Mouse (Mus musculus) frontal cortex, adult 2 months (tissue): ENCODE measurements at regions not wholly inside any gene's neighbourhood (a gene's known extent, or its start where the extent isn't known, plus 50 kb on each side); places are given as distances from the start of the nearest gene placed in this dataset.

Experiments
- DNase-seq, 2 experiments: peaks; one replicate each; pipeline ENCODE4 v3.0.0; 2022; ENCODE audit warnings: low spot score in 1 of 2; ENCODE audit errors: extremely low spot score in 1 of 2

DNA sequence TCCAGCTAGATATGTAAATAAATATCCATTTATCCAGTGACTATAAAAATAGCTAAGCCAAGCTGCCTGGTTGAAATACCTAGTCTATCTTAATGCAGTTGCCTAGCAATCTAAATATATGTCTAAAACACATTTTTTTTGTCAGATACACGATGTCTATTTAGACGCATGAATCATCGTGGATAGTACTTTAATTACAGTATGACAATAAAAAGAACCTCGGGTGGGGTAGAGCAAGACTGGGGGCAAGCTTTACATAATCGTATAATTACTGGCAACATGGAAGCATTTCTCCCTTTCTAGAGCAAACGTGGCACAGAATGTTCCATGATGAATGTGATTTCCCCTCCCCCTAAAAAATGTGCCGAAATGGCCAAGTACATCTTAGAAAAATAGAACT, 180.4 kb downstream of the Gm19935 start:
- peak in 1 of 2 experiments; percentile 17 for DNase-seq

DNA sequence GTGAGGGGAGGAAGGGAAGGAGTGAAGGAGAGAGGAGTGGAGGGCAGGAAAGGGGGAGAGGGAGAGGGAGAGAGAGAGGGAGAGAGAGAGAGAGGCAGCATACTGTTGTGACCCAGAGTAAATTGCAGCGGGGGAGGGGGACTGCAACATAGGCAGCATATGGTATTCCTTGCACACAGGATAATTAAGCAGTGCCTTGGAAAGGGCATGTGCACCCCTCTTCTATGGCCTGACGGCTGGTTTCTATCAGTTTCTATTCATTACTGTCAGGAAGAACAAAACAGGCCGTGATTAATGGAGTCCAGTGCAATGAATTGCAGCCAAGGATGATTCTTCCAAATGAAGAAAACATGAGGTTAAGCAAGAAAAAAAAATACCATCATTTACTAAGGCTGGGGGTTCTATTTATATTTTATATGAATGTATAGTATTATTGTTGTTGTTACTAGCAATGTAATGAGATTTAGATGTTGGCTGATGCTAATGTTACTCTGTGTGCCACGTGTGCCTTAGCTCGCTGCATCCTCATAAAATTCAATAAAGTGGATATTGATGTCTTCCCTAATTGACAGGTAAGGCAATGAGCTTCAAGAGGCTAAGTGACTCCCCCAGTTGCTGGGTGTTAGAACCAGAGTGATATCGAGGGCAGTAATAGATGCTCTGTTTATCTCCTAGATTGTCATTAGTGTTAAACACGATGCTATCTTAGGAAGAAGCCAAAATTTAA, 181.3 kb downstream of the Gm19935 start:
- no peak for DNase-seq

GRCm38 (mm10) chr8:90630796-90631195, 186.4 kb downstream of the Gm19935 start:
- DNase-seq = peak in 1 of 2 experiments; percentile 17

DNA sequence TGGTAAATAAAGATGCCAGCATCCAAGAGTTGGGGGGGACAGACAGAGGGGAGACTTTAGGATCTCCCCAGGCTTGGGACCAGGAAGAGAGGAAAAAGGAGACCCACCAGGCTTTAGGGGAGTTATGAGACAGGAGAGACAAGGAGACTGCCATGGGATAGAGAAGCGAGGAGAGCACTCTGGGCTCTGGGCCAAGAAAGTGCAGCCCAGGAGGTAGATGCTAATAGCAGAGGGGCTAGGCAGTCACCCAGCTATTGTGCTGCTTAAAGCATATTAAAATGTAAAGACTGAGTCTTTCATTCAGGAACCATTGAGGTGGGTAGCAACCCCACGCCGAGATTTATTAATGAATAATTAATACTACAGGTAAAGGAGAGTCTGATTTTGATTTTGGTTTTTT, 208.8 kb downstream of the Gm19935 start:
- no peak for DNase-seq

- no peak for DNase-seq
These were observed 216.1 kb downstream of the Gm19935 start for GRCm38 (mm10) chr8:90600946-90601695.

GRCm38 (mm10) chr8:90597376-90597775, 219.8 kb downstream of the Gm19935 start:
- no peak for DNase-seq

DNA sequence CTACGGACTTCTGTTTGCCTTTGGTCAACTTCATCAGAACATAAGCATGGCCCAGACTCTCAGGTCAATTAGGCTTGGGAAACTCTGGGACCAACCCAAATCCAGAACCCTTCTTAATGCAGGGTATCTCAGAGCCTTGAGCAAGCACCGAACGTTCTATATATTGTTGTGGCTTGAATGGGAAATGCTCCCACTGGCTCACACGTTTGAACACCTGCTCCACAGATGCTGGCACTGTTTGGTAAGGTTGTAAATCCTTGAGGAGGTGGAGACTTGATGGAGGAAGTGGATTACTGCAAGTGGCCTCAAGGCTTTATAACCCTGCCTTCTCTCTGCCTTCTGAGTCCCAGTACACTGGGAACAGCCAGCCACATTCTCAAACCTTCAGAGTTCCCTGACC, 231.3 kb upstream of the Tox3 start:
- DNase-seq = no peak

DNA sequence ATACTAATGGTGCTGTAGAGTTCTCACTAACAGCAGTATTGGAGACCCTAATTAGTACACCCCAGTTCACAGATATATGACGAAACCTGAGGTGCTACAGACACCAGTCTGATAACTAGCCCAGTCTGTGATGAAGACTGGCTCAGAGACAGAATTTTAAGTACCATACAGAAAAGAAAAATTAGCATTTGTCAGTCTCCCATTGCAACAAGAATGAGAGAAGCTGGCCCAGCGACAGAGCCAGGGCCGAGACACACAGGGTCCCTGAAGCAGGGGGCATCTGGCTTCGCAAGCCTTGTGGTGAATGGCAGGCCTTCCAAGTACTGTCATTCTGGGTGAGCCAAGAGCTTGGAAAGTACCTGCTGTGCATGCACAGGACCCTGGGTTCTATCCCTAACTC, 228.8 kb upstream of the Tox3 start:
- no peak for DNase-seq

DNA sequence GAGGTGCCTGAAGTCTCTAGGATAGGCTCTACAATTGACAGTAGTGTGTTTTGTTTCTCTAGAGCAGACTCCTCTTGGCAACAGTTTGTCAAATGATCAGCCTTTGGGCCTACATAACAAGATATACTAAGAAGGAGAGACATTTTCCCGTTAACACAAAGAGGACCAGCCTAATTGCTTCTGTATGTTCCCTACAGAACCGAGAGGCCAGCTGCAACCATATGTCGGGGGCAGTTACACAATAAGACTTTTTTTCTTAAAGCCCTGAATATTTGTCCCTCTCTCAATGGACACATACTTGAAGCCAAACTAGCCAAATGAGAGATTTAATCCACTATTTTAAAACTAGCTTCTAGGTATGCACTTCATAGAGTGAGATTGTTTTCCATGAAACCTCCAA, 226.5 kb upstream of the Tox3 start:
- DNase-seq = no peak

- DNase-seq = no peak
These were observed 207.9 kb upstream of the Tox3 start for GRCm38 (mm10) chr8:90556079-90556427.

- no peak for DNase-seq
These were observed 207.4 kb upstream of the Tox3 start for GRCm38 (mm10) chr8:90555415-90556078.

DNA sequence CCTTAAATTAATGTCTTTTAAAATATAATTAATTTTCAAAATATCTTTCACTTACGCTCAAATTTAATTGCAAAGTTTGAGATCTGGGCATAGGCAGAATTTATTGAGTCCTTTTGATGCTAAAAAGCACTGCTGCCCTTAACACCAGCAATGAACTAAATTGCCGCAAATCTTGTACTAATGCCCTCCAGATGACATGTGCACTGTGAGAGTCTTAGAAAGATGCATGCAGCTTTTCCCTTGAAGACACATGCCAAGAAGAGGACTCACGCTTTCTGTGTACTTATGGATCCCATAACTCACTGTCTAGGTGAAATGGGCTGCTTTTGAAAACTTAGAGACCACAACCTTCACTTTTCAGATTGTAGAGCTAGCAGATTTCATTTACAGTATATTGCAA, 199.1 kb upstream of the Tox3 start:
- no peak for DNase-seq

DNA sequence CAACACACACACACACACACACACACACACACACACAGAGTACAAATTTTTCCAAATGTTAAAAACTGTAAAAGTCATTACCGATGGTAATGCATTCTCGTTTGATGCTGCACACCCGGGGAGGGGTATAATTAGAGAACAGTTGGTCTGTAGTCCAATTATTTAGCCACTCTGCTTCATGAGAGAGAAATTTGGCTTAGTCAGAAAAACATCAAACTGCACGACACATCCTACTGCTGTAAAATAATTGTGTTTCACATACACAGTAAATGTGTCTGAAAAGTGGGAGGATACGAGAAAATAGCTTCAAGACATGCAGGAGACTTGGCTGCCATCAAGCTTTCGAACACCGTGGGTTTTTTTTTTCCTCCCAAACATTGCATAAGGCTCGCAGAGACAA, 194.5 kb upstream of the Tox3 start:
- DNase-seq = peak; percentile 52 to 69

DNA sequence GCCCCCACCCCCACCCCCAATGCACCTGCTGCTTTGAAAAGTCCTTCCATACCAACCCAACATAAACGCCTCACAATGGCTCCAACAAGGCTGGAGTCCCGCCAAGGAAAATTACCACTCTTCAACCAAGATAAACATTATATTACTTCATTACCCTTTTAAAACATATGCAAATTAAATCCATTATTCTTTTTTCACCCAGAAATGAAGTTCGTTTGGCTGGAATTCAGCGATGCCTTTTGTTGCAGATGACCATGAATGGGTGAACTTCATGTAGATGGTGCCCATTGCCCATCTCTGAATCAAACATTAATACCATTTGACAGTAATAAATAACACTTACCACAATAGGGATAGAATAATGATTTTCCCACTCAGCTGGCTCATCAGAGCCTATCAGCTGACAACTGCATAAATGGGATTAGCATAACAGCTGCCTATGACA, 188.1 kb upstream of the Tox3 start:
- peak in 1 of 2 experiments; percentile 10 for DNase-seq

- DNase-seq = peak in 1 of 2 experiments; percentile 35
These were observed 187.5 kb upstream of the Tox3 start for GRCm38 (mm10) chr8:90535515-90536156.

DNA sequence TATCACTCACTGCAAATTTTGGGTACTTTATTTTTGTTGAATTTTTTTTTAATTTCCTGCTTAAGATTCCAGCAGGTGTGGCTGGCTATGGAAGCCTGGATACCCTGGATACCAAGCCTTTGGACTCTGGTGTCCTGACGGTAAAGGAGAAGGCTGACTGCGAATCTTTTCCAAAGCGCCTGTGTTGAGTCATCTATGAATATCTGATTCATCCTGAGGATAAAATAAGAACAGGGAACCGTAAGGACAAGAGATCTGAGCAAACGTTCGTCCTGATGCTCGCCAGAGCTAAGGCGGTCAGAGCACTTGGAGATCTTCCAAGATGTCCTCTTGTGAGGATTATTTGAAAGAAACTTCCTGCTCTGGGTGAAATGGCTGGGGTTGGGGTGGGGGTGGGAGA, 173.2 kb upstream of the Tox3 start:
- DNase-seq = no peak

DNA sequence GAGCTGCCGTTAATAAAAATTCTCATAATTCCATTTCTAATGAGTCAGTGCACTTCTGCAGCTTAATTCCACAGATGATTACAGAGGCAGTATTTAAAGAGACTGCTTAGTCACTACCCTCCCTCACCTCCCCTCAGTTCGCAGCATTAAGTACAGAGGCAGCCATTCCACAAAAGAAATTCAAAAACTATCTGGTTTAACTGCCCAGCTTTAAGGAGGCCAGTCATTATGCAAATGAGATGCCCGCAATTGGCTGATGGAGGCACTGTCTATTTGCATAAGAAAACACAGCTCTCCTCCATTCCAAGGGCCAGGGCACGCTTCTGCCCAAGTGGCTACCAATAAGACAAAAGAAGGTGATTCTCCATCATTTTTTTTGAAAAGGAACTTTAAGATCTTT, 172.0 kb upstream of the Tox3 start:
- no peak for DNase-seq

DNA sequence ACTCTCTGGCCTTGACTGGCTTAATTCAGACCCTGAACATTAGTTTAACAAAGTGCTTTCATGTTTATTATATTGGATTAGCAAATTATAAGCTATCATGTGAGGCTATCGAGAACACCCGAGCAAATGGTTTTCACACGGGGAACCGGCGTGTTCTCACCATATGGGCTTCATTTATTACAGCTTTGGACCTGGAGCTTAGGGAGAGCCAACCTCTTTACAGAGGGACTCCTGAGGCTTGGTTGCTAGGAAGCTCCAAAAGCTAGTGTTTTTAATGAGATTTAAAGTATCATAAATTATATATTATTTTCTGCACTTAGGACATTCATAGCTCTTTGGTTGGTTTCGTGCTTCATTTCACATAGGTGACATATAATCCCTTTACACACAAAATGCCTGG, 171.4 kb upstream of the Tox3 start:
- DNase-seq = no peak

DNA sequence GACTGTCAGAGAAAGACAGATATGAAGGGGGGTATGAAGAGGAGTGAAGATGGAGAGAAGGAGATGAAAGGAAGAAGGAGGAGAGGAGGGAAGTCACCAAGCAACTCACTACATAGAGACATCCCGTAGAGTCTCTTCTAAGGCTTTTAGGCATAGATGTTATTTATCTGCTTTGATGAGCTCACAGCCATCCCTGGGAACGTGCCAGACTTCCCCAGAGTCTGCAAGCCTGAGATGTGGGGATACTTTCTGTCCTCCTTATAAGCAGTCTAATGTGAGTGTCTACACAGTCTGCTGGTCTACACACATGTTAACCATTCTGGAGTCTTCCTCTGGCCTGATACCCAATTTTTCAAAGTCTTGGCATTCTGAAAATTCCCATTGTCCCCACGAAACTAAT, 166.0 kb upstream of the Tox3 start:
- no peak for DNase-seq

- no peak for DNase-seq
These were observed 165.5 kb upstream of the Tox3 start for GRCm38 (mm10) chr8:90513601-90514000.

DNA sequence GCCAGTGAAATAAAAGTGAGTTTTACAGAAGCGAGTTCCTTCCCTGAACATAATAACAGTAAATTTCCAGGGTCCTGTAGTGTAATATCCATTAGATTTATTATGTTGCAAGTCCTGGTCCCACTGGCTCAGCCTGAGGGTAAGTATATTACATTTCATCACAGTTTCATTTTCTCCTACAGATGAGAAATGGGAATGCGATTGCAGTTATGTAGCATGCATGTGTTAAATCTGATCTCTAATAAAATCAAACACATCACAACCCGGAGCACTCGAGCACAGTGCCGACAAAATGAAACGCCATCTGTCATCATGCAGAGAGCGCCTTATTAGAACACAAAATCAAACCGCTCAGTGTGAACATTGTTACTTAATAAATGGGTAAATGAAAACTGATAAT, 165.0 kb upstream of the Tox3 start:
- DNase-seq = no peak
